Mouse (Mus musculus) lung, postnatal 25 days (tissue): ENCODE measurements around the gene Mamdc2.

Experiments used
- DNase-seq: peaks from one replicate; pipeline ENCODE4 v3.0.0; 2022; ENCODE audit warnings: low spot score

The Mamdc2 gene

DNA sequence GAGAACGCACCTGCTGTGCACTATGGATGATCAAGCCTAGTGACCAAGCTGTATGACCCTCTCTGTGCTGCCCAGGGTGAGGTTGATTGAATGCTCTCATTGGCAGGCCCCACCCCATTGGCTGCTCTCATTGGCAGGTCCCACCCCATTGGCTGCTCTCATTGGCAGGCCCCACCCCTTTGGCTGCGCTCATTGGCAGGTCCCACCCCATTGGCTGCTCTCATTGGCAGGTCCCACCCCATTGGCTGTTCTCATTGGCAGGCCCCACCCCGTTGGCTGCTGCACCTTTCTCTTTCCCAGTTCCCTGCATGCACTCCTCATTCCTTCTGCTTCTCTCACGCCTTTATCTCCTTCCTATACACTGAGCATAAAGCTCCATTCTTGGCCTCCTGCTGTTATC is 12.5 kb downstream of the Mamdc2 start:
- DNase-seq = no peak

DNA sequence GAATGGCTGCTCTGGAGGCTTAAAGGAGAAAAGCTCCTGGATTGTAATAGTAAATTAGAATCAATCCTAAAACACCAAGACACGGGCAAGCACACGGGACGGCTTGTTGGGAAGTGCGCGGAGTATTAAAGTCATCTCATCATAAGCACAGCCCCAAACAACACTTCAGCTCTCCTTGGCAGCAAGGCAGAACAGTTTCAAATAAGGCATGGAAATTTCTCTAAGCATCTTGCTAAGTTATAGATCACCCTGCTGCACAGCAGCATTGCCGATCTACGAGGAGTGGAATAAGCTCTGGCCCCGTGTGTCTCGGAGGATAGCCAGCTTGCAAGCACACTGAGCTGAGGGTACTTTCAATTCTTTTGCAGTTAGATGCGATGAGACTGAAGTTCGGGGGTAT is 13.8 kb downstream of the Mamdc2 start:
- no peak for DNase-seq

DNA sequence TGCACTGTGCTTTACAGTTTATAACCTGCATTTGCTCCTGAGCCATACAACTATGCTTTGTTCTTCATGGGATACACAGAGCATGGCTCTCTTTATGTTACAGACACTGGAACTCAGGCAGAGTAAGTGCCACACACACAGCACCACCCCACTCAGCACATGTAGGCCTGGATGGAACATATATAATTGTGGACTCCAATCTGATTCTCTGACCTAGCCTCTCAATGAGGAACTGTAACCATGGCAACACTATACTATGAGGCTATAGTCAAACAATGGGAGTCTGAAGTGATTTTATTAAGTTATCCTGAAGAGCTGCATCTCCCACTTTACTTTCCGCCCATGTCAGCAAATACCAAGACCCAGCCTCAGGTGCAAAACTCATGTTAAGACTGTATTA is 30.6 kb downstream of the Mamdc2 start:
- no peak for DNase-seq

DNA sequence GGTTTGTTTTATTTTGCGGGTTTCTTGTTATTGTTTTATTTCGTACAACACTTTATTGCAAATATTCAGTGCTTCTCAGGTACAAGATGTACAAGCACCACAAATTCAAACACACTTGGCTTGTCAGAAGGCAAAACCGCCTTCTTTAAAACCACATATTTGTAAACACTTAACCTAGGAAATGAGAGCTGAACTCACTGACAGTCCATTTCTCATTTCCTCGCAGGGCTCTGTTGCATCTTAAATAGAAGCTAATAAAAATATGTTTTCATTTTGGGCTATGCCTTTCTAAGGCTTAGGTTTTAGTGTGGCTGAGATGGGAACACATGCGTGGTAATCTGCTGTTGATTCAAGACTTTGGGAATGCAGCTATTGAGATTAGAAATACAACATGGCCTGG is 37.4 kb downstream of the Mamdc2 start:
- DNase-seq = peak; percentile 13

DNA sequence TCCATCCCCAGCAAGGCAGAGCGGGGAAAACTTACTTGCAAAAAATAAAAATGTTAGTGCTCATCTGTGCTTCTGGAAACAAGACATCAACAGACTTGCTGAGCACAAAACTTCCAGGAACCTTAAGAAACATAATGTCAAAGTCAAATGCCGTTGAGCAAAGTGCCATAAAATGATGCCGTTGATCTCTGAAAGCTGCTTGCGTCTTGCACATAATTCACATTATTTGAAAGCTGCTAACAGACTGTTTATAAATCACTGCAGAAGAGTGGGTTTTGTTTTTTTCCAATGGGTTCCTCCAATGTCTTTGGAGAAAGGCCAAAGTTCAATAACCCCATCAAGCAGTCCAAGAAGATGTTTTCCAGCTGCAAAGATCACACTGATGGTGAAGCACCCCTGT is 37.9 kb downstream of the Mamdc2 start:
- peak; percentile 26 for DNase-seq

DNA sequence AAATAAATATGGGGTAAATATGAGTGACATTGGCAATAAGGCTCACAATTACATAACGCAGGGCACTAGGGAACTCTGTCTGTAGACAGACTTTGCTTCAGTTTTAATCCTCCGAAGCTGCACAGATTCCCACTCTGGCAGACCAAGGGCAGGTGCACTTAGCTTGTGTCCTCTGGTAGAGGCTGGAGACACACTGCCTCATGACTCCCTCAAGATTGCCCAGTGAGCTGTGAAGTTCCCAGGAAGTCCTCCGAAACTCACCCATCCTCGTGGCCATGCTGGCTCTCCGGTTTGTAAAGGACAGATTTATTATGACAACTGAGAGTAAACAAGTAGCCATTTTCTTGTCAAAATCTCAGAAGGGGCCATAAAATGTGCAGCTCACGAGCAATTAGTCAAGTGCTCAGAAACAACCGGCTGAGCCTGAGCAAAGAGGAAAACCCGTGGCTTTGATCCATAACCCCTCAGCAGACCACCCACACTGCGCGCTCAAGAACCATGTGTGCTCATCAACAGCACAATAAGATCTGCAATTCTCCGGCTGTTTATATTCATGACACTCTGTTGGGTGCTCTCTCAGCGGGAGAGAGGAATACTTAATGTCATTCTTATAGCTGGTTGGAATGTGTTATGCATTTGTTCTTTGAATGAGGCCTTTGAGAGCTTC is 46.6 kb downstream of the Mamdc2 start:
- DNase-seq = no peak

DNA sequence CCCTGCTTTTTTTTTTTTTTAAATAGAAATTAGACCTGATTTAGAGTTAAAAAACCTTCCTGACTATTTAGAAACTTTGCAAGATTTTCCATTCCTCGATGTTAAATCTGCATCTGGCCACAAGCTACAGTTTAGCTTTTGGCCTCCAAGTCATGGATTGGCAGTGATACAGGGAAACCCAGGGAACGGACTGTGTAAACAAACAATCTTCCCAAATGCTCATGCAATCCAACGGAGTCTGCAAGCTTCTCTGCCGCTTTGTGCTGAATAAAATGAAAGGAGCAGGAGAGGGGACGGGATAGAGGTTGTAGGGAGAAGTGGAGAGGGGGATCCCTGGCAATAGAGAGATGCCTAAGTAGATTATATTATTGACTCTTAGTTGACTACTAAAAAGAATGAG is 47.8 kb downstream of the Mamdc2 start:
- peak; percentile 75 for DNase-seq

DNA sequence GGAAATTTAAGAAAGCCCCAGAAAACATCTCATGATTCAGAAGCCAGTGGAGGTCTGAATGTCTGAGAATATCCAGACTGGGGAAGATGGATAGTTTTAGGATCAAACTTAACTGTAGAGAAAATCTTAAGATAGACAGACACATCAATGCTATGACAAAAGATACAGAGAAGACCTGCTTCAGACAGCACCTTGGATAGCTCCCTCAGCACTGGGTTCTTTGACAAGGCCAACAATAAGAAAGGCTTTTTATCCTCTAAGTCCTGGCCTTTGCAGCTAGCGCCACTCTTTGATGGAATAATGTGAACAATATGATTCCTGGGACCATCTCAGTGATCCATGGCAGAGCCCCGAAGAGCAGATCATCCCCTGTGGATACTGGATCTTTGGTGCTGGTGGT is 52.3 kb downstream of the Mamdc2 start:
- no peak for DNase-seq

DNA sequence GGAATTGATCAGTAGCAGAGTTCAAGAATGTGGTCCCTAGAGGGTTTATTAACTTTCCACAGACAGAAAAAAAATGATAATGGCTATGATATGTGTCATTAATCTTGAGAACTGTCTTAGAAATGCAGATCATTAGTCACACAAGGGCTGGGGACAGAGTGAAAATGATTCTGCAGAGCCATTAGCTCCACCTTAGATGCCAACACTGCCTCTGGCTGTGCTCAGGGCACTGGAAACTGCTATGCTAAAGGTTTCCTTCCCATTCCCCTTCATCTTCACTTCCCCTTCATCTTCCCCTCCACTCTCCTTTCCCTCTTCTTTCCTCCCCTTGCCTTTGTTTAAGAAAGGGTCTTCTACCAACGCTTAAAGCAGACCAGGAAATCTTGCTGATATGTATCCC is 53.6 kb downstream of the Mamdc2 start:
- no peak for DNase-seq

DNA sequence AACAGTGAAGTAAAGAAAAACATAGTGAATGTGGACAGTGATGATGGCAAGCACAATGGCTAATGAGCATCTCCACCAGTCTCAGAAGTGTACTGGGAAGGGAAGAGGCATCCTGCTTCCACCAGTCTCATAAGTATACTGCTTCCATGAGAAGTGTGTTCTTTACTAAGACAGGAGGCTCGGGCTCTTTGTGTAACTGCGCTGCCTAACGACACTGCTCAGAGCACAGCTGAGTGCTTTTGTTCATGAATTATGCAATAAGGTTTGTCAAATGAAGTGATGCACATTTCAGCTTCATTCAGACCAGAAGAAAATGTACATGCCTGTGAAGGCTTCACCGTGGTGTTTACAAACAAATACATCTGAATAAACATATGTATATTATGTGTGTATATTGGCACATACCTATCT is 59.4 kb downstream of the Mamdc2 start:
- no peak for DNase-seq

DNA sequence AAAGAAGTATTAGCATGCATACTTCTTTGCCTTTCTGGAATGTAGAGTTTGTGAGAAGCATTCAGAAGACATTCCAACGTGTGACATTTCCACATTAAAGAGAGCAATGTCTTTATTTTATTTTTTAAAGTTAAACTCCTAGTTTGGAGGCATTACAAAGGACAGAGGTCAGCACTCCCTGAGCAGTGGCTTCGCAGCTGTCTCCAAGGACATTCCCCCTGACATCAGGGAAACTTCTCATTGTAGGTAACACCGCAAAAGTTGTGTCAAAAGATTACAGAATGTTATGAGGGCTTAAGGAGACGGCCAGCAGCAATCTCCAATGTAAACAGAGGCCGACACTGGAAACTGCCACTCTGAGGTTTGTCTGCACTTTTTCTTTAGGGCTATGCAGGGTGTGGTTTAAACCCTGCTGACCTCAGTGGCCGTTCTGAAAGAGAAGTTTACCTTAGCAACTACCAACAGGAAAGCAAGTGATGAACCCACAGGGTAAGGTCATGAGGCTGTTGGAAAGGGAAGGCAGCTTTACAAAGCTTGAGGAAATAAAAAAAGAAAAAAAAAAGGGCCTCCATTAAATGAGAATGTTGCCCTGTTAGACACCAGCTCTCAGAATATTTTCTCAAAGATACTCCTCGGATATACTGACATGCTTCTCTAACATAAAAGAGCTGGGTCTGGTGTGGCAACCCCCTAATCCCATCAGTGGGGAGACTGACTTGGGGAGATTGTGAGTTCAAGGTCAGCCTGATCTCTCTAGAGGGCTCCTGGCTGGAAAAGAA is 60.0 kb downstream of the Mamdc2 start:
- peak; percentile 41 for DNase-seq

DNA sequence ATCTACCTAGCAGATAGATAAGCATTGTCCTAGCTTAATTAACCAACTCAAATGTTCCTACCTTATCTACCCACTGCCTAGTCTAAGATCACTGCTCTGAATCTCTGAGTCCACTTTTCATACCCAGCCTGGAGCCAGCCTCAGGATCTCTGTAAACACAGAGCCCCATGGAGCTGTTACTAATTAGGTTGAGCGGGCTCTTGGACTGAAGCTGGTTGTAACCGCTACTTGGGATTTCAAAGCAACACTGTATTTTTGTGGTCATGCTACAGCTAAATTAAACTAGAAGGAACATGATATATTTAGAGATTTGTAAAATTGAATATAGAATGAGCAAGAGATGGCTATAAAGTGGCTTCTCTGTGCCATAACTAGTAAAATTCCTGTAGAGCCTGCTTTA is 65.8 kb downstream of the Mamdc2 start:
- no peak for DNase-seq

DNA sequence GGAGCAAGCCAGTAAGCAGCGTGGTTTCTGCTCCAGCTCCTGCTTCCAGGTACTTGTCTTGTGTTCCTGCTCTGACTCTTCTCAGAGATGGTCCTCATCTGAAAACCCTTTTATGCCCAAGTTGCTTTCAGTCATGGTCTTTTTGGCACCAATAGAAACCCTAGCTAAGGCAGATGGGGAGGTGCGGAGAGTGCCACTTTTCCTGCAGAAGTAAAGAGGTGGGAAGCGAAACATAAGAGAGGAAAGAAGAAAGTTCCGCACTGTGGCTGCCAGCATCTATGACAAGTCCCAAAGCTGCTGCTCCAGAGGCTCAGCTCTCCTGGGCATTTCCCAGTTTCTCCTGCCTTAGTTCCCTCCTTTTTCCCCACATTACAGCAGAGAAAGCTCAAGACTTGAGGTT is 67.3 kb downstream of the Mamdc2 start:
- no peak for DNase-seq

DNA sequence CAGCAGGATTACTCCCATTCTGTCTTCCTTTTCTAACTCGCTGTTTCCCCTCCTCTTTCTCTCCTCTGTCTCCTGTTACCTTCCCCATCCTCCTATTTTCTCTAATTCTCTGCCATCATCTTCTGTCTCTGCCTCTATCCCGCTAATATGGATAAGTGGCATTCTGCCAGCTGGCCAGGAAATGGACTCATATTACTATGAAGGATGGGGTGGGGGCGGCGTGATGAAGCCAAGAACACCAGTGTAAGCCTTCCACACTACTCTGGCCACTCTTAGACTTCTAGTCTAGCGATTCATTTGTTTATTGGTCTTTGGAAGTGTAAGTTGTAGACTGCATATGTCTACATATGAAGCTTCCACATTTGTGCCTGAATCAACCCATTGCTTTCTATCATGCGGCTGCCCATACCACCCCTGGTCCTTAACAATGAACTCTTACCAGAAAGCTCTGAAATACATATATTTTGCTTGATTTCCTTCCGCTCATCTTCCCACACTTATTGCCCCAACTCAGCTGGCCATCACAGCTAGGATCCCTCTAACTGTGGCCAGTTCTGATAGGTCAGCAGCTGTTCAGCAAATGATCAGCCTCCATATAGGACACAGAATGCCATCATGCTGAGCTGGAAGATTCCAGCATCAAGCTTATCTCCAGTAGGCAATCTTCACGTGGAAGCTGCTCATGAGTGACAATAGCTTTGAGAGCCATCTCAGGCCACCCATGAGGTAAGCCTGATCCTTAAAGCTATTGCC is 68.3 kb downstream of the Mamdc2 start:
- DNase-seq = no peak

DNA sequence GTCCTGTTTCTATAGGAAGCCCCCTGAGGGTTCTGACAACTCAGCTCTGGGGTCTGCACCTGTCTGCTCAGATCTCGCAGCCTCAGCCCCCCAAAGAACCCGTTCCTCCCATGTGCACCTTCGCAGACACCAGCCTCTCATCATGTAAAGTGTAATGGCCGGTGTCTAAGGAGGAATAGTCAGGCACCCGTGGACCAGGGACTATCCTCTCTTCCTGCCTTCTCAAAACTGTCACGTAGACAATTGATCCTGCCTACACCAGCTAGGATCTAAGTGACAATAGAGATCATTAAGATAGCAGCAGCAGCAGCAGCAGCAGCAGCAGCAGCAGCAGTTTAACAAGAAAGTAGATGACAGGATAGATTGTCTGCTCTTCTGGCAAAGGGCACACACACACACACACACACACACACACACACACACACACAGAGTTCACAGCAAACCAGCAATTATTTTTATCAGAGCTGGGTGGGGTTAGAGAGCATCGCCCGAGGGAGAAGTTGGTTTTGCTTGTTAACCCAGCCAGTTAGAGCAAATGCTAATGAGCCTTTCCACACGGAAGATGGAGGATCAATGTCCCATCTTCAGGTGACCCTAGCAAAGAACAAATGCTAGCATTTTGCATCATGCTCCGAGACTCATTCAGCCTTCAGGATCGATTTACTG is 71.6 kb downstream of the Mamdc2 start:
- no peak for DNase-seq

DNA sequence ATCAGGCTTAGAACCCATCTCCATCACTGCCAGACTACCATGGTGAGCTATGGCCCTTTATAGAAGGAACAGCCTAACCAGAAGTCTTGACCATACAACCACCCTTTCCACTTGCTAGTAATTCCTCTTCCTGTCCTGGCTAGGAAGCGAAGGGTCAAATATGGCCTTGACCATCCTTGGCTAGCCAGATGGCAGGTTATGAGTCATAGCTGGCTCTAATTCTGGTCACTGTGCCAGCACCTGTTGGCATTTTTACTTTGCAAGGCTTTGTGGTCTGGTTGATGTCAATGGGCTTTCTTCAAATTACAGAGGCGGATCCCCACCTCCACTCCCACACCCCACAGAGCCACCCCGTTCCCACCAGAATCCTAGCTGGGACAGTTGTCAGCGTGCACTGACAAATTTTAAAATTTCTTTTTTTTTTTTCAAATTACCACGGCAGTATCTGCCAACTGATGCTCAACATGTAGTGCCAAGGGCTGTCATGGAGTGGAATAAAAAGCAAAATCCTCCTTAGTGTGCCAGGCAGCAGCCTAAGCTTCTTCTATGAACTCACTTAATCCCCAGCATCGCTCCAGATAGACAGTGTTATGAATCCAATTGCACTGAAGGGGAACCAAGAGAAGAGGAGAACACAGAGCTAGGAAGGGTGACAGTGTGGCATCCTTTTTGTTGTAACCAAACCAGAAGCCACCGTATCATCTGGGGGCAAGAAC is 73.1 kb downstream of the Mamdc2 start:
- no peak for DNase-seq

DNA sequence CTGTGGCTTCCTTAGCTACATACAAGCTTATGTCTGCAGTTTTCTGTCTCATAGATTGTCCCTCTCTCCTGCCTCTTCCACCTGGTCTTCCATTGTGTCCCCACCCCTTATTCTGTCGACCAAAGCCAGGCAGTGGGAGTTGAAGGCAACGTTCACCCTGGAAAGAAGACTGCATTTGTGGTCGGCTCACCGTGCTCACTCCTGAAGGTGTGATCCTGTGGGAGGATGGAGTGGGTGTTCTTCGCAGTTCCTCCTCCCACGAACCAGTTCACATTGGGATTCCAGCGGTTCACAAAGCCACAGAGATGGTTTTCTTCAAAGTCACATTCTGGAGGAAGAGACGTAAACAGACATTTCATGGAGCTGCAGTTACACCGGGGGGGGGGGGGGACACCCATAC is 74.5 kb downstream of the Mamdc2 start:
- DNase-seq = no peak

DNA sequence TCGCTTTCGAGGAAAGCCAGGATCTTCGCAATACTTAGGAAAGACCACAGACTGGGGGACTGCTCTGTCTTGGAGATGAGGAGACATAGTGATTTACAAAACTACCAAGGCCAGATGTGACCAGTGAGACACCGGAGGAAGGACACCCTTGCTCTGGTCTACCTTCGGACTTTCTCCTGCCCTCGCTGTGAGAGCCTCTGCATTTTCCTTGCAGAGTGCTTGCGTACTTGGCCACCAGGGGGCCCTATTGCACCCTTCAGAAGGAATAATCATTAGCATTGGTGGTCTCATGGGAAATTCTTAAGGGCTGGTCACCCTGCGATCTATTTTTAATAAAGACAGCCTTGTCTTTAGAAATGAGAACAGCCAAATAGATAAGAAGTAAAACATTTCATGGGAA is 75.0 kb downstream of the Mamdc2 start:
- DNase-seq = peak; percentile 43

DNA sequence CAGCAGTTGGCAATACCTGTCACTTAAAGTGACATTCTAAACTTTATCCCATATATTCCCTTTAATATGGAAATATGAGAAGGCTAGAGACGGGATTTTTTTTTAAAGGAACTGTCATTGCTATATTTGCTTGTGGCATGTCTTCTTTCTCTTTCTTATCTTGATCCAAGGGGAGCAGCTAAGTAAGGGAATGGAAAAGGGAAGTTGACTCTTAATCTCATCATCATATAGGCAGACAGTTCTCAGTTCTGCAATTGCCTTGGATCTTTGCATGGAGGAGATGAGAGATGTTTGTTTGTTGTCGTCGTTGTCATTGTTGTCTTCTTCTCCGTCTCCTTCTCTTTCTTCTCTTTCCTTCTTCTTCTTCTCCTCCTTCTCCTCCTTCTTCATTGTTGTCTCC is 79.0 kb downstream of the Mamdc2 start:
- DNase-seq = no peak

DNA sequence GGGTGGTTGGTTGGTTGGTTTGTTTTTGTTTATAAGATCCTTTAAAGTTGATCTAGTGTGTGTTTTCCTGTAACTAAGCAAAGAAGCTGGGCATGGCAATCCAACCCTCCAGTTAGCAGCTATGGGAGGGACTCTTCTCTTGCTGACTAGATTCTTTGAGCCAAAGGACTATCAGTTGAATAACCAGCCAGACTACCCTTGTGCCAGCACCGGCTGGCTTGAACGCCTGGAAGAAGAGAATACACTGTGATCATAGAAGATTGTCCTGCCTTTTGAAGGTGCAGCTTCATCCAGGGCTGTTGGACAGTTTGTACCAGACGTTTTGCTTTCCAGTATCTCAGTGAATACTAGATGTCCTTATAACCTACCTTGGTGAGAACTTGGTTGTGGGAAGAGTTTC is 86.2 kb downstream of the Mamdc2 start:
- DNase-seq = no peak

DNA sequence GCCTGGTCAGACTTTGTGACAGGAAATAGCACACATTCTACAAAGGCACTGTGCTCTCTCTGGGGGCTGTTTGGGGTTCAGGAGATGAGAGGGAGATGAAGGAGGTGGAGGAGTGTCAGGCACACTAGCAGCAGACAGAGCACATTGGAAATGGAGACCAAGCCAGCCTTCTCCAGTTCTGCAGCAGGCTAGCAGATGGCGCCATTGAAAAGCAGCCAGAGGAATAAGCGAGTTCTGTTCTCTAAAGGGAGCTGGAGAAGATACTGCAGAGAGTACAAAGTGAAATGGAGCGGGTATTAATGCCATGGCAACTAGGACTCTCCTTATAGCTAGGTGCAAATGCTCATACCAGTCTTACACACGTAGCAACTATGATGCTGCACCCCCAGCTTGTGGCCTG is 87.1 kb downstream of the Mamdc2 start:
- no peak for DNase-seq

DNA sequence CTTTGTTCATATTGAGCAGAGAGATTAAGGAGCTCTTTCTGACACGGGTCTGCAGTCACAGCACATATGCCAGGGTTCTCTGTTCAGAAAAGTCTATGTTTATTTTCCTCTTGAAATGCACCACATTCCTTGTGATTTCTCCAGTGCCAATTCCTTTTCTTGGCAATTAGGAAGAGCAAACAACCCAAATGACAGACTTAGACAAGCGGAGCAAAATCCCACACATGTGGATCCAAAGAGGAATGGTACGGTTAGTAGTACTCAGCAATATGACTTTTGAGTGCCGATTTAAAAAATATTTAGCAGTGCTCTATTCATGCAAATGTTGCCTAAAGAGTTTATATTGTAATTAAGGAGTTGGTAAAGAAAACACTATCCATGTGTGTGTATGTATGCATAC is 87.7 kb downstream of the Mamdc2 start:
- DNase-seq = peak; percentile 12
